Mouse (Mus musculus): ENCODE measurements at regions not wholly inside any gene's neighbourhood (a gene's known extent, or its start where the extent isn't known, plus 50 kb on each side); places are given as distances from the start of the nearest gene placed in this dataset.

- H3K9ac ChIP-seq (ENCODE audit: low read depth, low read length): no peak overlapping the region
- no peaks in the 10 kb centered on the region for H3K36me3 ChIP-seq (ENCODE audit: control insufficient read depth, insufficient read depth)
- H3K9me3 ChIP-seq (replicated peaks; ENCODE audit: control insufficient read depth, low read length): no peaks in the 10 kb centered on the region
- no peaks in the 10 kb centered on the region for H3K27me3 ChIP-seq (ENCODE audit: control insufficient read depth, insufficient read depth, low read depth, low read length)
- no peak overlapping the region for H3K4me3 ChIP-seq (ENCODE audit: low read depth, low read length)
- 44% methylated on average over 2 of the region's 2 CpGs for WGBS (ENCODE audit: insufficient replicate concordance)
- H3K4me2 ChIP-seq (ENCODE audit: low read depth, low read length): no peak overlapping the region
- no peak overlapping the region for H3K27ac ChIP-seq (ENCODE audit: low read length)
- H3K4me1 ChIP-seq (ENCODE audit: control insufficient read depth, low read depth, low read length): no peaks in the 10 kb centered on the region
- ATAC-seq (ENCODE audit: low read depth): no peak
Observed at GRCm38 (mm10) chr7:83486156-83486750, 98.5 kb upstream of the Tmc3 start.

- Histone ChIP-seq H3K27ac (ENCODE audit: low read length) (no peak overlapping the region), H3K4me1 (ENCODE audit: control insufficient read depth, low read depth, low read length) (no peaks in the 10 kb centered on the region), H3K9me3 (replicated peaks; ENCODE audit: control insufficient read depth, low read length) (no peaks in the 10 kb centered on the region), H3K4me2 (ENCODE audit: low read depth, low read length) (no peak overlapping the region), H3K4me3 (ENCODE audit: low read depth, low read length) (no peak overlapping the region), H3K9ac (ENCODE audit: low read depth, low read length) (no peak overlapping the region), H3K36me3 (ENCODE audit: control insufficient read depth, insufficient read depth) (no peaks in the 10 kb centered on the region), H3K27me3 (ENCODE audit: control insufficient read depth, insufficient read depth, low read depth, low read length) (no peaks in the 10 kb centered on the region)
- 43% methylated on average over 1 of the region's 1 CpGs for WGBS (ENCODE audit: insufficient replicate concordance)
- ATAC-seq (ENCODE audit: low read depth): no peak
Observed at GRCm38 (mm10) chr7:83489790-83490189, 94.9 kb upstream of the Tmc3 start.

- Histone ChIP-seq H3K27ac (ENCODE audit: low read length) (no peak overlapping the region), H3K9me3 (replicated peaks; ENCODE audit: control insufficient read depth, low read length) (no peaks in the 10 kb centered on the region), H3K9ac (ENCODE audit: low read depth, low read length) (no peak overlapping the region), H3K27me3 (ENCODE audit: control insufficient read depth, insufficient read depth, low read depth, low read length) (no peaks in the 10 kb centered on the region), H3K36me3 (ENCODE audit: control insufficient read depth, insufficient read depth) (no peaks in the 10 kb centered on the region), H3K4me1 (ENCODE audit: control insufficient read depth, low read depth, low read length) (no peaks in the 10 kb centered on the region), H3K4me3 (ENCODE audit: low read depth, low read length) (no peak overlapping the region), H3K4me2 (ENCODE audit: low read depth, low read length) (no peak overlapping the region)
- WGBS (ENCODE audit: insufficient replicate concordance): 45% methylated on average over 2 of the region's 2 CpGs
- no peak for ATAC-seq (ENCODE audit: low read depth)
Observed at GRCm38 (mm10) chr7:83504996-83505645, 79.6 kb upstream of the Tmc3 start.

GRCm38 (mm10) chr7:83516295-83516694, 68.4 kb upstream of the Tmc3 start:
- 49% methylated on average over 4 of the region's 4 CpGs for WGBS (ENCODE audit: insufficient replicate concordance)
- Histone ChIP-seq H3K4me3 (ENCODE audit: low read depth, low read length) (no peak overlapping the region), H3K4me1 (ENCODE audit: control insufficient read depth, low read depth, low read length) (no peaks in the 10 kb centered on the region), H3K4me2 (ENCODE audit: low read depth, low read length) (no peak overlapping the region), H3K36me3 (ENCODE audit: control insufficient read depth, insufficient read depth) (no peaks in the 10 kb centered on the region), H3K9me3 (replicated peaks; ENCODE audit: control insufficient read depth, low read length) (no peaks in the 10 kb centered on the region), H3K27me3 (ENCODE audit: control insufficient read depth, insufficient read depth, low read depth, low read length) (no peaks in the 10 kb centered on the region), H3K27ac (ENCODE audit: low read length) (no peak overlapping the region), H3K9ac (ENCODE audit: low read depth, low read length) (no peak overlapping the region)
- ATAC-seq (ENCODE audit: low read depth): no peak

GRCm38 (mm10) chr7:83521511-83521910, 63.2 kb upstream of the Tmc3 start:
- no peak overlapping the region for H3K4me2 ChIP-seq (ENCODE audit: low read depth, low read length)
- no peak overlapping the region for H3K9ac ChIP-seq (ENCODE audit: low read depth, low read length)
- no peak overlapping the region for H3K27ac ChIP-seq (ENCODE audit: low read length)
- ATAC-seq (ENCODE audit: low read depth): no peak
- WGBS (ENCODE audit: insufficient replicate concordance): 72% methylated on average over 7 of the region's 7 CpGs
- H3K9me3 ChIP-seq (replicated peaks; ENCODE audit: control insufficient read depth, low read length): no peaks in the 10 kb centered on the region
- H3K4me3 ChIP-seq (ENCODE audit: low read depth, low read length): no peak overlapping the region
- H3K36me3 ChIP-seq (ENCODE audit: control insufficient read depth, insufficient read depth): no peaks in the 10 kb centered on the region
- no peaks in the 10 kb centered on the region for H3K27me3 ChIP-seq (ENCODE audit: control insufficient read depth, insufficient read depth, low read depth, low read length)
- H3K4me1 ChIP-seq (ENCODE audit: control insufficient read depth, low read depth, low read length): no peaks in the 10 kb centered on the region

Data from liver, embryonic 16.5 days (tissue).